Mouse (Mus musculus): ENCODE results near the gene Uqcc1.

DNA sequence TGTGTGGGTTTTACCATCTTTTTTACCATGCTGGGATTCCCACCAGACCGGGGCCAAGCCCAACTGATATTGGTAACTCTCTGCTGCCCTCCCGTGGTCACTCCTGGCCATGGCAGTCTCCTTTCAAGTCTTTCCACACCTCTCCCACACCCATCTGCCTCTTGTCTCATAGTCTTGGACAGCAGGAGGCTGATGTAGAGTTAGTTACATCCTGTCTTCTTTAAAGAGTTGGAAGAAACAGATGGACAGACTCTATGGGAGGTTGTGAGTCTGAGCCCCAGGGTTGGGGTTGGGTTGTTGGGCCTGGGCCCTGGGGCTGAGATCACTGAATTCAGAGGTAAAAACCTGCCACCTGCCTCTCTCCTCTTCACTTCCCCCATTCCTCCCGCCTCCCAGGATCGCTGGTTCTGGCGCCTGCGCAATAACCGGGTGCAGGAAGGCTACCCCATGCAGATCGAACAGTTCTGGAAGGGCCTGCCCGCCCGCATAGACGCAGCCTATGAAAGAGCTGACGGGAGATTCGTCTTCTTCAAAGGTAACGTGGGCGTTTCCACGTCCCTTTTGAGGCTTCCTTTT, 118.2 kb downstream of the Uqcc1 start:
- TF ChIP-seq CTCF (IDR thresholded peaks at IDR 0.05; ENCODE audit: insufficient read depth, low read length) (peak; percentile 98), POLR2A (IDR thresholded peaks at IDR 0.05; ENCODE audit: borderline replicate concordance, extremely low read depth, low read depth, low read length) (no peak)
